Mouse (Mus musculus): ENCODE measurements at regions not wholly inside any gene's neighbourhood (a gene's known extent, or its start where the extent isn't known, plus 50 kb on each side); places are given as distances from the start of the nearest gene placed in this dataset.

DNA sequence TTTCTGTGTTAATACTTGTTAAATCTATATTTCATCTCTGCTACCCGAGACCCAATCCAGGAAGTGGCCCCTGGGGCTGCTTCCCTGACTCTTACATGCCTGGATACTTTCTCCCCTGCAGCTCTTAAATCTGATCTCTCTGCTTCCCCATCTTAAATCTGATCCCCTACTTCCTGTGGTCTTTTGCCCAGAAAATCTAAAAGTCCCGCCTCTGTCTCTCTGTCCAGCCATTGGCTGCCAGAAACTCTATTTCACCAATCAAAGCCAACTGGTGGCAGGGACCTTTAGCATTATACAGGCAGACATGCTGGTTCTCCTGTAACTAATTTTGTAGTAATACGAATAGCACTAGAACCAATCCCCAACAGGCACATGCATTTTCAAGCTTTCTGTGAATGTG lies 59.0 kb upstream of the Ccdc91 start:
- no peak for TF ChIP-seq MAX (IDR thresholded peaks at IDR 0.05; ENCODE audit: low read depth)
- TF ChIP-seq POLR2A (IDR thresholded peaks at IDR 0.05; ENCODE audit: insufficient read length, low read depth) = no peak
- no peak for TF ChIP-seq REST (IDR thresholded peaks at IDR 0.05; ENCODE audit: insufficient read depth, insufficient read length)
- no peak for TF ChIP-seq MYOD1 (IDR thresholded peaks at IDR 0.05; ENCODE audit: control insufficient read depth in 1 of 3, insufficient read length in 2 of 3, low read depth in 2 of 3)
- TF ChIP-seq TCF12 (IDR thresholded peaks at IDR 0.05; ENCODE audit: insufficient read depth, poor library complexity, severe bottlenecking) = no peak
- TF ChIP-seq TCF3 (IDR thresholded peaks at IDR 0.05; ENCODE audit: insufficient read length, low read depth) = no peak
- TF ChIP-seq USF1 (IDR thresholded peaks at IDR 0.05; ENCODE audit: low read depth) = no peak
- Histone ChIP-seq H3K79me2 (ENCODE audit: control insufficient read depth, insufficient read depth) (no peaks in the 10 kb centered on the region), H3K36me3 (ENCODE audit: control insufficient read depth, insufficient read depth) (no peaks in the 10 kb centered on the region), H3ac (ENCODE audit: control insufficient read depth, insufficient read length) (no peak overlapping the region), H3K4me2 (ENCODE audit: low read depth) (no peak overlapping the region), H3K4me3 (no peak overlapping the region), H3K27me3 (ENCODE audit: control insufficient read depth, insufficient read depth, insufficient read length) (no peaks in the 10 kb centered on the region)

DNA sequence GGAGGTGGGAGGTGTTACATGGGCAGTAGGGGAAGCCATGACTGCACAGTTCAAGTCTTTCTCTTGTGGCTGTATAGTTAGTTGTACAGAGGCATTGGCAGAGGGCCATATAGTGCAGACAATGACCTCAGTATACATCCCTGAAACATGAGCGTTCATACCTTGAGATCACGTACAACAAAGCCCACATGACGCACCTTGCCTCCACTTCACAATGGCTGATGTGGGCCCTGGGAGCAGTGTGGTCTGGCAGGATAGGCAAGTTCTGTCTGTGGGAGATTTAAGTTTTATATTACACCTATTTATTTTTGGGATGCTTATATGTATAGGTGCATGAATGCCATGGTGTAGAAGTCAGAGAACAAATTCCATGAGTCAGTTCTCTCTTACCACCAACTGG lies 61.9 kb upstream of the Ccdc91 start:
- H3K4me3 ChIP-seq = no peak overlapping the region
- H3K36me3 ChIP-seq (ENCODE audit: control insufficient read depth, insufficient read depth) = no peaks in the 10 kb centered on the region
- no peak overlapping the region for H3ac ChIP-seq (ENCODE audit: control insufficient read depth, insufficient read length)
- no peaks in the 10 kb centered on the region for H3K27me3 ChIP-seq (ENCODE audit: control insufficient read depth, insufficient read depth, insufficient read length)
- no peaks in the 10 kb centered on the region for H3K79me2 ChIP-seq (ENCODE audit: control insufficient read depth, insufficient read depth)
- no peak overlapping the region for H3K4me2 ChIP-seq (ENCODE audit: low read depth)
- no peak for TF ChIP-seq REST (IDR thresholded peaks at IDR 0.05; ENCODE audit: insufficient read depth, insufficient read length)
- no peak for TF ChIP-seq POLR2AphosphoS2 (IDR thresholded peaks at IDR 0.05; ENCODE audit: insufficient read length, low read depth)
- TF ChIP-seq USF1 (IDR thresholded peaks at IDR 0.05; ENCODE audit: low read depth) = no peak
- TF ChIP-seq TCF12 (IDR thresholded peaks at IDR 0.05; ENCODE audit: insufficient read depth, poor library complexity, severe bottlenecking) = no peak
- no peak for TF ChIP-seq MYOD1 (IDR thresholded peaks at IDR 0.05; ENCODE audit: control insufficient read depth in 1 of 3, insufficient read length in 2 of 3, low read depth in 2 of 3)
- no peak for TF ChIP-seq SRF (IDR thresholded peaks at IDR 0.05; ENCODE audit: control insufficient read depth, insufficient read length, low read depth)
- no peak for TF ChIP-seq TCF3 (IDR thresholded peaks at IDR 0.05; ENCODE audit: insufficient read length, low read depth)
- TF ChIP-seq MYOG (IDR thresholded peaks at IDR 0.05; ENCODE audit: control insufficient read depth in 1 of 3, insufficient read depth in 1 of 3, insufficient read length in 2 of 3, low read depth in 2 of 3) = no peak
- no peak for TF ChIP-seq POLR2A (IDR thresholded peaks at IDR 0.05; ENCODE audit: insufficient read length, low read depth)
- TF ChIP-seq E2F4 (IDR thresholded peaks at IDR 0.05; ENCODE audit: insufficient read depth) = no peak
- no peak for TF ChIP-seq MAX (IDR thresholded peaks at IDR 0.05; ENCODE audit: low read depth)
- no peak for TF ChIP-seq CEBPB (IDR thresholded peaks at IDR 0.05; ENCODE audit: insufficient read depth, poor library complexity, severe bottlenecking)

DNA sequence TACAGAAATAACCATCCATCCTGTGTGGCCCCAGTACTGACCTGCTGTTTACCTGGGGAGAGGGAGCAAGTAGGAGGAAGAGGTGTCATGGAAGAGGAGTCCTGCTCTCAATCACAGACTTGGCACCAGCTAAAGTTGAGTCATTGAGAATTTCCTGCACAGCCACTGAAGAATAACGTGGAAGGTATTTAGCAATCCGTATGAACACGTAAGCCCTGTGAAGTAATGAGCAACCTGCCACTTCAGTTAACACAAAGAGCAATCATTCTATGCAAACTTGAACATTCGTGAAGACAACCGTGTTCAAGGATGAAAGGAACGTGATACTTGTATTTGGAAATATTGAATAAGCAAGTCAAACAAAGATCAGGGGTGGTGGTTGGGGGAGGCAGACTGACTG lies 77.6 kb upstream of the Ccdc91 start:
- Histone ChIP-seq H3K4me2 (ENCODE audit: low read depth) (no peak overlapping the region), H3ac (ENCODE audit: control insufficient read depth, insufficient read length) (no peak overlapping the region), H3K4me3 (no peak overlapping the region), H3K79me2 (ENCODE audit: control insufficient read depth, insufficient read depth) (no peaks in the 10 kb centered on the region), H3K27me3 (ENCODE audit: control insufficient read depth, insufficient read depth, insufficient read length) (no peaks in the 10 kb centered on the region), H3K36me3 (ENCODE audit: control insufficient read depth, insufficient read depth) (no peaks in the 10 kb centered on the region)
- TF ChIP-seq POLR2A (IDR thresholded peaks at IDR 0.05; ENCODE audit: insufficient read length, low read depth) (no peak), TCF12 (IDR thresholded peaks at IDR 0.05; ENCODE audit: insufficient read depth, poor library complexity, severe bottlenecking) (no peak), E2F4 (IDR thresholded peaks at IDR 0.05; ENCODE audit: insufficient read depth) (no peak), TCF3 (IDR thresholded peaks at IDR 0.05; ENCODE audit: insufficient read length, low read depth) (no peak), REST (IDR thresholded peaks at IDR 0.05; ENCODE audit: insufficient read depth, insufficient read length) (no peak), MAX (IDR thresholded peaks at IDR 0.05; ENCODE audit: low read depth) (no peak), CEBPB (IDR thresholded peaks at IDR 0.05; ENCODE audit: insufficient read depth, poor library complexity, severe bottlenecking) (no peak), SRF (IDR thresholded peaks at IDR 0.05; ENCODE audit: control insufficient read depth, insufficient read length, low read depth) (no peak), MYOD1 (IDR thresholded peaks at IDR 0.05; ENCODE audit: control insufficient read depth in 1 of 3, insufficient read length in 2 of 3, low read depth in 2 of 3) (no peak), MYOG (IDR thresholded peaks at IDR 0.05; ENCODE audit: control insufficient read depth in 1 of 3, insufficient read depth in 1 of 3, insufficient read length in 2 of 3, low read depth in 2 of 3) (no peak)

DNA sequence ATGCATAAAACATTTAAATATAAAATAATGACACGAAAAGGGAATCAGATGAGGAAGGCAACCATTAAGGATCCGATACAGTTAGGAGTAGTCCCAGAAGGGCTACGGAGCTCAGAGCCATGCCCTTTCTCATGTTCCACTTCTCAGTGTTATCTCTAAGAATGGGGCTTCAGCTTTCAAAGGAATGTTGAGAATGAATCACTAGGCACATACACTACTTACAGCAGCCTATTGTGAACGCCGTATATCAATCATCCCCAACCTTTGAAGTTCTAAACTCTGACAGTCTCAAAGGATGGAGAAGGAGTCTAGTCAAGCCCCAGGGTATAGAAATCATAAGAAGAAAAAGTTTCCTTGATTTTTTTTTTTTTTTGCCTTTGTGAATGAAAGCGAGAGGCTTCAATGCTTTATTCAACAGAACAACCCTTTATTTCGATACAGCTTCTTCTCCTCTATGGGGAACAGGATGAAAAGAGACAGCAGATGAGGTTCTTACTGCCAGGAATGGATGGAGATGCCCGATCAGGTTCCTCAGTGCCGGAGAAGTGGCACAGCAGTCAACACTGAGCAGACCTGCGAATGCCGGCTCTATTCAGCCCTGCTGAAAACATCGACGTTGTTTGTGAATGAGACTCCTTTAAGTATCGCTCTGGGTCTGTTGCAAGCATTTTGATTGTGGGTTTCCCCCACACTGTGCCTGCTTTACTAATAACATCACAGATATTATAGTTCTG lies 84.0 kb upstream of the Ccdc91 start:
- Histone ChIP-seq H3ac (ENCODE audit: control insufficient read depth, insufficient read length) (no peak overlapping the region), H3K4me3 (no peak overlapping the region), H3K36me3 (ENCODE audit: control insufficient read depth, insufficient read depth) (no peaks in the 10 kb centered on the region), H3K27me3 (ENCODE audit: control insufficient read depth, insufficient read depth, insufficient read length) (no peaks in the 10 kb centered on the region), H3K4me2 (ENCODE audit: low read depth) (no peak overlapping the region), H3K79me2 (ENCODE audit: control insufficient read depth, insufficient read depth) (no peaks in the 10 kb centered on the region)
- TF ChIP-seq TCF3 (IDR thresholded peaks at IDR 0.05; ENCODE audit: insufficient read length, low read depth) (no peak), REST (IDR thresholded peaks at IDR 0.05; ENCODE audit: insufficient read depth, insufficient read length) (no peak), SRF (IDR thresholded peaks at IDR 0.05; ENCODE audit: control insufficient read depth, insufficient read length, low read depth) (no peak), MYOD1 (IDR thresholded peaks at IDR 0.05; ENCODE audit: control insufficient read depth in 1 of 3, insufficient read length in 2 of 3, low read depth in 2 of 3) (no peak), TCF12 (IDR thresholded peaks at IDR 0.05; ENCODE audit: insufficient read depth, poor library complexity, severe bottlenecking) (no peak), POLR2A (IDR thresholded peaks at IDR 0.05; ENCODE audit: insufficient read length, low read depth) (no peak), MYOG (IDR thresholded peaks at IDR 0.05; ENCODE audit: control insufficient read depth in 1 of 3, insufficient read depth in 1 of 3, insufficient read length in 2 of 3, low read depth in 2 of 3) (no peak), CEBPB (IDR thresholded peaks at IDR 0.05; ENCODE audit: insufficient read depth, poor library complexity, severe bottlenecking) (no peak), POLR2AphosphoS2 (IDR thresholded peaks at IDR 0.05; ENCODE audit: insufficient read length, low read depth) (no peak), MAX (IDR thresholded peaks at IDR 0.05; ENCODE audit: low read depth) (no peak), E2F4 (IDR thresholded peaks at IDR 0.05; ENCODE audit: insufficient read depth) (no peak), USF1 (IDR thresholded peaks at IDR 0.05; ENCODE audit: low read depth) (no peak)
